Mouse (Mus musculus): ENCODE results near the gene Utp14a.
"Not testable (repeated sequence)": the region's sequence is repeated elsewhere in the genome, so short reads cannot be mapped to it uniquely, and the experiment has no call there.

The Utp14a gene

DNA sequence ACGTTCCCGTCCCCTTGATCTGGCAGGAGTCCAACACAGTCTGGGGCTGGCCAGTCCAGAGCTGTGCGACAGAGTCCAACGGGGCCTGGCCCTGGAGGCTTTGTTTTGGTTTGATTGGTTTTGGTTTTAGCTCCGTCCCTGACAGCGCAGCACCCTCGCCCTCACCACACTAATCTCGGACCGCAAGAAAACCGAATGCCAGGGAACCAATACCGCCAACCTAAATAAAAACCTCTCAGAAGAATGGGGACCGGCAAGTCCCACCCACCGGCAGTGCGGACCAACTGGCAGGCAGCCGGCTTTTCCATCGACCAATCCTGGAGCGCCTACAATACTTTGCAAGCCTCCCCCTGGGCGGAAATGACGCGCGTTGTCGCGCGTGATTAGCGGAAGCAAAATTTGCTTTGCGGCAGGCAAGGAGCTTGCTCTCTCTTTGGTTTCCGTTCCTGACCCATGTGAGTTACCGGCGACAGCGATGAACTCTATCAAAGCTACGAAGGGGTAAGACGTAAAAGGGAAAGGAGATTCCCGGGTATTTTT lies at the start of gene Utp14a:
Gene Utp14a, plus strand, starts transcription at position 395 of the 540 bp plus-strand sequence.
- peak; percentile 94 for DNase-seq (ENCODE audit: low spot score)

DNA sequence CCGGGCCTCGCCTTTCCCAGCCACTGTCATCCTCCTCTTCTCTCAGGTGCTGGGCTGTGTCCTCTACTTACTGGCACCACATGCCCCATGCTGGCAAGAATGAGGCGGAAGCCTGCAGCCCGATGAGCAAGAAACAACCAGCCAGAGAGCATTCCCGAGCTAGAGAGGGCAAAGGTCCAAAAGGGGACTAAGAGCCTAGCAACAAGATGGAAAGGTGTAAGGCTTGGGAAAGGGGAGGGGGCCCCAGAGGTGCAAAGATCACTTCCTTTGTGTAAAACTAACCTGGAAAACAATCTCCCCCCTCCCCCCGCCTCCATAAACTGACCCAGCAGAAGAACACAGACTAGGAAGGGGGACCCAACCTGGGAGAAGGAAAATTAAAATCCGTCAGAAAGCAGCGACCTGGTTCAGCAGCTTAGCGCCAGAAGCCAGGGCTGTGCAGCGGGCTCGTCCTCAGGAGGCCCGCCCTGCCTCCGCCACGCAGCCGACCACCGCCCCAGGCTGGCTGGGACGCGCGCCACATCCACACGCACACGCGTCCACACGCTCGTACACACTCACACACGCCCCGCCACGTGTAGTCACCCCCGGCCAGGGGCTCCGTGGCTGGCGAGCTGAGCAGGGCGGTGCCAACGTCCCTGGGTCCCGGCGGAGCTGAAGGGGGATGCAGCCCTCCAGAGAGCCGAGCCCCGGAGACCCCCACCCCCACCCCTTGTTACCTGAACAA lies 48.7 kb upstream of the Utp14a start:
- DNase-seq (ENCODE audit: low spot score) = peak; percentile 15

DNA sequence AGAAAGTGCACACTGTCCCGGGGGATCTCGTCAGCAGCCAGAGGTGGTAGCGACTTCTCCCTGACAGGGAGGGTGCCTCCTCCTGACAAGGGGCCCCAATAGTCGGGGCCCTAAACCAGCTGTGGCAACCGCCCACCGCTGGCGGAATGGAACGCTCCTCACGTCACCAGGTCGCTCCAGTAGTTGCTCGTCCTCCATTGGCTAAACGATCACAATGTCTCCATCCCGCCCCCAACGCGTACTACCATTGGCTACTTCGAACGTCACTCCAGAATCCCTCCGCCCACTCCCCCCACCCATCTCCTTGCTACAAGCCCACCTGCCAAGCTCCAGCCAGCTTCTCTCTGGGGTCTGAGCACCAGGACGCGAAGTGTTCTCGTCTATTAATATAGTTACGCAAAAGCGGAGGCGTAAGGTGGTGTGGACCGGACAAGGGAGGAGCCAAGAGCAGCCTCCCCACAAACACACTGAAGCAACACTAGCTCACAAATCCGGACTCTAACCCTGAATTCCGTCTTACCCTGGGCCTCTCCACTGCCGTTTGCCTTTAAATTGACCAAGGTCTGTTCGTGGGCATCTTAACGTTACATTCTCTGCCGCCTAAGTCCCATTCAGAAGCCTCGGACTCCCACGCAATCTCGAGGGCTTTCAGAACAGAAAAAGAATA lies 48.0 kb upstream of the Utp14a start, which contains the start of gene Zdhhc9:
Gene Zdhhc9, minus strand, starts transcription at position 360 of the 667 bp plus-strand sequence.
- DNase-seq (ENCODE audit: low spot score) = peak; percentile 87

DNA sequence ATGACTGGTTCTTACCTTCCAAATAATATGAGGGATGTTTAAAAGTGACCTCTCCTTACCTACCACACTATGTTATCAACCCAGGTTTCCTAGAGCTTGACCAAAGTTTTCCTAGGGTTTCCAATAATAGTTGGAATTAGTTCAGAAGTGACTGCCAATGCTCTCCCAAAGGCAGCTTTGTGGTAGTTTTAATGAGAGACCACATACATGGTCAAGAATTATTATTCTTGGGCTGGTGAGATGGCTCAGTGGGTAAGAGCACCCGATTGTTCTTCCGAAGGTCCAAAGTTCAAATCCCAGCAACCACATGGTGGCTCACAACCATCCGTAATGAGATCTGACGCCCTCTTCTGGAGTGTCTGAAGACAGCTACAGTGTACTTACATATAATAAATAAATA lies 46.9 kb upstream of the Utp14a start:
- not testable (repeated sequence) for DNase-seq (ENCODE audit: low spot score)

- no peak for DNase-seq (ENCODE audit: low spot score)
Measured at GRCm38 (mm10) chrX:48219468-48219867, 37.2 kb upstream of the Utp14a start.

DNA sequence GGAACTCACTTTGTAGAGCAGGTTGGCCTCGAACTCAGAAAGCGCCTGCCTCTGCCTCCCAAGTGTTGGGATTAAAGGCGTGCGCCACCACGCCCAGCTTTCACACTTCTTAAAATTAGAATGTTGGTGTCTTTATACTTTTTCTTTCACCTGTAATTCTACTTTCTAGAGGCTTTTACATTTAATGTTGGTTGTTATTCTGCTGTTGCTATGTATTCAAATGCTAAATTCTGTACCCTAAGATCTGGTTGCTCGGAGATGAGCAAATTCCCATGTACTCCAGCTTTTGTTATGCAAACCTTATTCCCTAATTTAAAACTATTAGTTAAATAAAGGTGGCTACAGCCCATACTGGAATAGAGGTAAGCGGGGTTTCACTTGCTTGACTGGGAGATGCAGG lies 34.0 kb upstream of the Utp14a start:
- no peak for DNase-seq (ENCODE audit: low spot score)

DNA sequence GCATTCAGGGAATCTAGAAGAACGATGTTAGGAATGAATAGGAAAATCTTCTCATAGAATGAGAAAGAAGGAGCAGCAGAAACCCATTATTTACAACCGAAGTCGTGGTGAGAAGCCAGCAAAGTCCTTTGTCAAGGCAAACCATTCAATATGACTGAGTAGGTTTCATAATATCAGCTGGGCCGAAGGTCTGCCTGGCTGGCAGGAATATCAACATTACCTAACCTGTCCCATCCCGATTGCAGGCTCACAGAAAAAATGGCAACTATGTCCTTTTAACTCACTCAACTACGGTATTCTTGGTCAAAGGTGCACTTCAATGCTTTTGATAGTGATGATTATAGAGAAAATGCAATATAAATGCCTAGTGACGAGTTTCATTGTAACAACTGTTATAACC lies 30.4 kb upstream of the Utp14a start:
- no peak for DNase-seq (ENCODE audit: low spot score)

- DNase-seq (ENCODE audit: low spot score) = no peak
Measured at GRCm38 (mm10) chrX:48234417-48234816, 22.2 kb upstream of the Utp14a start.

GRCm38 (mm10) chrX:48255830-48256428 lies 733 bp upstream of the Utp14a start:
- DNase-seq (ENCODE audit: low spot score) = no peak

GRCm38 (mm10) chrX:48257011-48257410 lies 349 bp downstream of the Utp14a start:
- DNase-seq (ENCODE audit: low spot score) = no peak

- no peak for DNase-seq (ENCODE audit: low spot score)
Measured at GRCm38 (mm10) chrX:48271671-48272070, 15.0 kb downstream of the Utp14a start.

DNA sequence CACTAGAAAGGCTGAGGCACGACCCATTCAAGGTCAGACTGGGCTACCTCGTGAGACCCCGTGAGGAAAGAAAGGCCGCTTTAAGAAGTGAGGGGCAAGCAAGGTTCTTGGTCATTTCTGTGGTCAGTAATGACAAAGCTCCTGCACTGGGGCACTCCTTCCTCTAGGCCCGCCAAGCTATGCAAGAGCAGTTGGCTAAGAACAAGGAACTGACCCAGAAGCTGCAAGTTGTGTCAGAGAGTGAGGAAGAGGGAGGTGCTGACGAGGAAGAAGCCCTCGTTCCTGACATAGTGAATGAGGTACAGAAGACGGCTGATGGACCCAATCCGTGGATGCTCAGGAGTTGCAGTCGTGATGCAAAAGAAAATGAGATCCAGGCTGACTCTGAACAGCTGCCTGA lies 18.0 kb downstream of the Utp14a start:
- DNase-seq (ENCODE audit: low spot score) = no peak

DNA sequence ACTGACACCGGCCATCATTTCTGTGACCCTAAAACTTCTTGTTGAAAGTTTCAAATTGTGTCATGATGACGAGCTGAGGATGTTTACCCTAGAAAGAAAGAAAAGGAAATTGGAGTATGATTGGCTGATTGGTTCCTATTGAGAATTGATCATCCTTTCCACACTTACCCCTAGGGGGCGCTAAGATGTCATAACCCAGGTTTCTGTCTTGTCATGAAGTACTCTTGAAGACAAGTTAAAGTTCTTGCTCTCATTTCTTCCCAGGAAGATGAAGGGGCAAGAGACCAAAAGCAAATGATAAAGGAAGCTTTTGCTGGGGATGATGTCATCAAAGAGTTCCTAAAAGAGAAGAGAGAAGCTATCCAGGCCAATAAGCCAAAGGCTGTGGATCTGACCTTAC lies 21.4 kb downstream of the Utp14a start:
- DNase-seq (ENCODE audit: low spot score) = peak; percentile 45

- DNase-seq (ENCODE audit: low spot score) = peak; percentile 80
Measured at GRCm38 (mm10) chrX:48284386-48285005, 27.8 kb downstream of the Utp14a start.

DNA sequence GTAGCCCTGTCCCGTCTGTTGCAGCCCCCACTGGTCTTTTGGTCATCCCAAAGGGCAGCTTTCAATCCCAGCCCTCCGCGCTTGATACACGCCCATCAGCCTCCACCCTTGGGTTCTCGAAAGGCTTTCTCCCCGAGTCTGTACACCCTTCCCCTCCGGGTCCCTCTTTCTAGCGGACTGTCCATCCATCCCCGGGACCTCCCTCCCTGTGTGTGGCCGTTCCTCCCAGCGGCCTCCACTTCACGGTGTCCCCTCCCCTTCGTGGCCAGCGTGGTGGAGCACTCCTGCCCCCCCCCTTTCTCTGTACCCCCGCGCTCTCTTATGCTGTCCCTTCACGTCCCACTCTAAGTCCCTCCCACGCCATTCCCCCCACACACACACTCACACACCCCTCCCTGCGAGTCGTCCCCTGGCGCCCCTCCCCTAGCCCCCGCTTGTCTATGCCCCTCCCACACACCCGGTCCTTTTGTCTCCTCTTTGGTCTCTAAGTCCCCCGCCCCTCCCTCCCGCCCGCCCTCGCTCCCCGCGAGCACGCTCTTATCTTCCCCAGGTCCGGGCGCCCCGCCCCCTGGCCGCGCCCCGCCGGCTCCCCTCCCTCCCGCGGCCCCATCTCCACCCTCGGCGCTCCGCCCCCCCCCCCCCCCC lies 28.5 kb downstream of the Utp14a start:
- DNase-seq (ENCODE audit: low spot score) = peak; percentile 73

DNA sequence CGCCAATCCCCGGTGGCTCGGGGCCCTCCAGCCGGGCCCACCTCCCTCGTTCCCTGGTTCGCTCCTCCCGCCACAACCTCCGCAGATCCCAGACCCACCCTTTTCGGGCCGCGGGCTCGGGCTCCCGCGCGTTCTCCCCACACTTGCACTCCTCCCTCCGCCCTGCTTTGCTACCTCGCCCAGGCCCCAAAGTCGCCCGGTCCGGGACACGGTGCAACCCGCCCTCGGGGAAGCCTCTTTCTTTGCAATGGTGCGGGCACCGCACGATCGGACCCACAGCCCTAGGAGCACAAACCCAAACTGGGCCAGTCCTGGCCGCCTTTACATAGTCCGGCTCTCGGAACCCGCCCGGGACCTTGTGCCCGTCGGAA lies 29.0 kb downstream of the Utp14a start:
- DNase-seq (ENCODE audit: low spot score) = peak; percentile 43

DNA sequence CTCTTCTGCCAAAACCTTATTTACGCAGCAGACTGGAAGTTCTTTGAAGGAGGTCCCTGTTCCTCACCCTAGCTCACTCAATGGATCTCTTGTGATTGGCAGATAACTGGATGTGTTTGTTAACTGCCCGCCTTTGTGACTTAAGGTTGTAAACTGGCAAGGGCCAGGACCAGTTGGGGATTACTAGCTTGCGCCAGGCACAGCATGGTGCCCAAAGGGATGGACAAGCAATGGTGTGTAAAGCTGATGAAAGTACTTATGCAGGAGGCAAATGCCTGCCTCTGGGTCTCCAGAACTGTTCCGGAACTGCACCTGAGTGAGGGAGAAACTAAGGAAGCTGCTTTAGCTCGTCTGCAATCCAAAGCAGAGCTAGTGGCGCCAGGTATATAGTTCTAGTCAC lies 29.8 kb downstream of the Utp14a start:
- no peak for DNase-seq (ENCODE audit: low spot score)

DNA sequence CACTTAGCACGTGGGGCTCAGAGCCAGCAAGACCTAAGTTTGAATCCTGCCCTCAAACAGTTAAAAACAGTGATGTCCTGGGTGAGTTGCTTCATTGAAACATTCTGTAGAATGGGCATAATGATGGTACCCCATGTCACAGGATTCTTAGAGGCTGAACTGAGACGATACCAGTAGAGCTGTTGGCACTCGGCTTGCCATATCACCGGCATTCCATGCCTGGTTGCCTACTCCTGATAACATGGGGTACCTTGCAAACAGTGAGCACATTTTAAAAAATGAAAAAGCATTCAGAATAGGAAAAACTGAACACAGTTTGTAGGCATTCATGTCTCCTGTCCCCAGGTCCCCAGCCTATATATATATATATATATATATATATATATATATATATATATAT lies 31.3 kb downstream of the Utp14a start:
- no peak for DNase-seq (ENCODE audit: low spot score)

GRCm38 (mm10) chrX:48291413-48291812 lies 34.8 kb downstream of the Utp14a start:
- no peak for DNase-seq (ENCODE audit: low spot score)

GRCm38 (mm10) chrX:48305356-48305755 lies 48.7 kb downstream of the Utp14a start:
- DNase-seq (ENCODE audit: low spot score) = no peak

- DNase-seq (ENCODE audit: low spot score) = no peak
Measured at GRCm38 (mm10) chrX:48310706-48311517, 54.2 kb downstream of the Utp14a start.

All from layer of hippocampus, adult 11-12 months (tissue).